ENCODE assay signal across 10 mouse cellular contexts in the genomic region with DNA sequence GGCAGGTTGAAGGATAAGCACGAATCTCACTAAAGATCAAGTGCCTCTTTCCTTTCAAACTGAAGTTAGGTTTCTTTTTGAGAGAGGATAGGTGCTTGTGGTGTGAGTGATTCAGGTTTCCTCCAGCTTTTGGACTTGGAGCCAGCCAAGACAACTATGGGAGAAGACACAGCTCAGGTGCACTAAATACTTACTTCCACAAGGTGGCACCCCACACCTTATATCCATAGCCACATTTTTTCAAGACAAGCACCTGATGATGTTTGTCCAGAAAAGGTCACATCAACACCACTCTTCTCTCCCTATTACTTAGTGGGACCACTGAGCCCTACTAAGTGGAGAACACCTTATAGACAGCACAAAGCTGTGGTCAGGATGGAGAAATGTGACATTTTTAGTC. TPM values are rescaled to one million over a fixed set of nuclear protein-coding genes. Genes with fewer than 3 reads are reported as not detected.
A peak's percentile ranks its signal among the peaks of the same experiment; 100 is the strongest.
DNase-seq lines count a peak whose midpoint lies in the region; ATAC-seq and TF ChIP-seq lines count a peak whose summit lies in the region.
"Had no signal": no experiment of that assay in that cellular context is flagged by ENCODE, and none has a peak within 500 bp of the region (broad histone marks: within the 10 kb centered on the region; RNA-seq: fewer than 3 reads in every experiment).

No protein-coding gene starts in this region.

- H3K4me1 ChIP-seq in kidney, adult 2 months (ENCODE audit: control insufficient read depth, insufficient read depth, low read length), result no peaks in the 10 kb centered on the region
- no peaks in the 10 kb centered on the region for H3K4me1 ChIP-seq in kidney, embryonic 15.5 days
- H3K4me1 ChIP-seq in CH12.LX (ENCODE audit: control insufficient read depth in 1 of 2, insufficient read depth in 2 of 2), result no peaks in the 10 kb centered on the region
- H3K4me1 ChIP-seq: embryonic facial prominence, embryonic 12.5 days; limb, embryonic 15.5 days had no signal

- H3K27me3 ChIP-seq in kidney, adult 2 months (replicated peaks; ENCODE audit: control insufficient read depth, insufficient read depth, low read length), result no peaks in the 10 kb centered on the region
- H3K27me3 ChIP-seq in kidney, embryonic 15.5 days, result no peaks in the 10 kb centered on the region
- H3K27me3 ChIP-seq in CH12.LX (replicated peaks), result peaks cover 2% of the 10 kb centered on the region
- H3K27me3 ChIP-seq: embryonic facial prominence, embryonic 12.5 days; limb, embryonic 15.5 days had no signal

- peak; percentile 44 for DNase-seq in kidney, adult 2 months
- DNase-seq in CH12.LX (ENCODE audit: extremely low read depth), result peak; percentile 47
- DNase-seq in ZHBTc4 (ENCODE audit: low read depth, low spot score), result peak; percentile 76
- peak; percentile 0 for DNase-seq in embryo, embryonic 9.5 days (ENCODE audit: extremely low spot score)
- peak; percentile 10 for DNase-seq in lung, postnatal 10 days
- no peak for DNase-seq in neural tube, embryonic 10.5 days (ENCODE audit: extremely low spot score, low spot score)
- DNase-seq in urinary bladder, postnatal 36 days (ENCODE audit: low spot score in 2 of 2), result no peak

- no peak overlapping the region for H3K9ac ChIP-seq in kidney, embryonic 15.5 days
- H3K9ac ChIP-seq in CH12.LX (ENCODE audit: insufficient read depth, low read depth), result no peak overlapping the region
- H3K9ac ChIP-seq: embryonic facial prominence, embryonic 12.5 days; limb, embryonic 15.5 days had no signal

- no peak overlapping the region for H3K27ac ChIP-seq in kidney, adult 2 months (ENCODE audit: insufficient read depth, low read depth, low read length)
- no peak overlapping the region for H3K27ac ChIP-seq in kidney, embryonic 15.5 days
- no peak overlapping the region for H3K27ac ChIP-seq in CH12.LX (ENCODE audit: insufficient read depth, low read depth)
- H3K27ac ChIP-seq: embryonic facial prominence, embryonic 12.5 days; limb, embryonic 15.5 days had no signal

- no peak for ATAC-seq in kidney, embryonic 15.5 days (replicated peaks; ENCODE audit: low FRiP score)

- H3K9me3 ChIP-seq in kidney, embryonic 15.5 days (replicated peaks), result no peaks in the 10 kb centered on the region
- no peaks in the 10 kb centered on the region for H3K9me3 ChIP-seq in CH12.LX (replicated peaks; ENCODE audit: low read length)
- H3K9me3 ChIP-seq: limb, embryonic 15.5 days had no signal

- 3% methylated on average over 1 of the region's 1 CpGs for WGBS in kidney, adult 2 months
- 13% methylated on average over 1 of the region's 1 CpGs for WGBS in kidney, embryonic 15.5 days

- in situ Hi-C loops in CH12.LX (cut with MboI; ENCODE audit: low pct_ligation_motif_present, low pct_unique_long_range_greater_than_20kb, low sequenced_read_pairs), result loop anchor here (10.0 kb wide), 1 partner anchor 98 kb away; no protein-coding TSS in a partner anchor

- H3K79me2 ChIP-seq in CH12.LX (replicated peaks; ENCODE audit: control insufficient read depth, extremely low read depth, insufficient read depth, poor library complexity, severe bottlenecking), result no peaks in the 10 kb centered on the region

- TF ChIP-seq RAD21 in CH12.LX (IDR thresholded peaks at IDR 0.05; ENCODE audit: low read depth, low read length), result peak; percentile 75

- no peak overlapping the region for H3K4me3 ChIP-seq in kidney, adult 2 months (ENCODE audit: insufficient read depth, low read depth, low read length)
- no peak overlapping the region for H3K4me3 ChIP-seq in kidney, embryonic 15.5 days (replicated peaks)
- no peak overlapping the region for H3K4me3 ChIP-seq in CH12.LX (replicated peaks in 1 of 3; ENCODE audit: low read depth in 2 of 3, low read length in 2 of 3, poor library complexity in 1 of 3)
- H3K4me3 ChIP-seq: embryonic facial prominence, embryonic 12.5 days; limb, embryonic 15.5 days had no signal

- no peaks in the 10 kb centered on the region for H3K36me3 ChIP-seq in kidney, adult 2 months (ENCODE audit: control insufficient read depth, insufficient read depth, low read length)
- no peaks in the 10 kb centered on the region for H3K36me3 ChIP-seq in kidney, embryonic 15.5 days
- H3K36me3 ChIP-seq in CH12.LX (replicated peaks in 1 of 2; ENCODE audit: control insufficient read depth in 1 of 2, insufficient read depth in 1 of 2, low read length in 1 of 2), result no peaks in the 10 kb centered on the region
- H3K36me3 ChIP-seq: embryonic facial prominence, embryonic 12.5 days; limb, embryonic 15.5 days had no signal

- TF ChIP-seq EP300 in CH12.LX (IDR thresholded peaks at IDR 0.05; ENCODE audit: low read length), result no peak

- dilution Hi-C loops in CH12.LX (cut with MboI; ENCODE audit: extremely low pct_ligation_motif_present, extremely low pct_unique_long_range_greater_than_20kb, low sequenced_read_pairs), result no loop called here

- no peak overlapping the region for H3K4me2 ChIP-seq in kidney, embryonic 15.5 days
- H3K4me2 ChIP-seq in CH12.LX (ENCODE audit: insufficient read depth, low read depth, poor library complexity, severe bottlenecking), result no peak overlapping the region
- H3K4me2 ChIP-seq: embryonic facial prominence, embryonic 12.5 days; limb, embryonic 15.5 days had no signal

- no peak for TF ChIP-seq POLR2A in kidney, adult 2 months (IDR thresholded peaks at IDR 0.05; ENCODE audit: low read depth, low read length)
- no peak for TF ChIP-seq POLR2A in CH12.LX (IDR thresholded peaks at IDR 0.05; ENCODE audit: low read depth, low read length)

- TF ChIP-seq CTCF in kidney, adult 2 months (conservative IDR thresholded peaks at IDR 0.05; ENCODE audit: insufficient read depth, insufficient read length, low read depth, low read length), result peak; percentile 51
- peak; percentile 38 to 78; a peak in 3 of 4 replicates for TF ChIP-seq CTCF in CH12.LX (conservative IDR thresholded peaks at IDR 0.05 in 1 of 2, IDR thresholded peaks at IDR 0.05 in 1 of 2; ENCODE audit: low read depth in 2 of 2, low read length in 2 of 2)

TF ChIP-seq in CH12.LX, 34 proteins besides CTCF, POLR2A, EP300 and RAD21:
- TF ChIP-seq SMC3 (IDR thresholded peaks at IDR 0.05; ENCODE audit: low read depth, low read length) (peak; percentile 58), ZNF384 (IDR thresholded peaks at IDR 0.05; ENCODE audit: low read depth, low read length) (peak; percentile 73), JUN (IDR thresholded peaks at IDR 0.05; ENCODE audit: insufficient read depth, low read depth, low read length) (no peak)
TF ChIP-seq in CH12.LX: peak in this region for 2.

RNA-seq across cellular contexts. Expression of gene Crlf2, which starts 52.1 kb away (rescaled TPM):
- 8.2 and 12.0 TPM in 2 replicates for polyA plus RNA-seq in kidney, adult 2 months (2012; rRNA removed)
- 13.6 and 14.1 TPM in 2 replicates for polyA plus RNA-seq in kidney, embryonic 15.5 days (2015; fragmentation: Nextera tagmentation; extraction: Ambion mirVana)
- total RNA-seq in CH12.LX (2012; rRNA removed), result 25.4 and 32.5 TPM in 2 replicates
- 9.3 and 10.5 TPM in 2 replicates for total RNA-seq in CH12.LX (2014; rRNA removed)
- 22.2 and 22.6 TPM in 2 replicates for polyA plus RNA-seq in CH12.LX (2012; ENCODE audit: insufficient read length, low read depth)

Comparison
In these comparisons a context has a peak if more than half of its experiments do, and no peak if none do; other contexts are left out.
1. DNase-seq: peak in kidney, adult 2 months (single experiment), CH12.LX (single experiment), ZHBTc4 (single experiment), embryo, embryonic 9.5 days (single experiment) and lung, postnatal 10 days (single experiment); none in neural tube, embryonic 10.5 days (single experiment) and urinary bladder, postnatal 36 days (0 of 2).